Mouse (Mus musculus): ENCODE data around the gene Dhrs3. TPM values are rescaled to one million over a fixed set of nuclear protein-coding genes. Genes with fewer than 3 reads are reported as not detected.

The Dhrs3 gene
- total RNA-seq, 4 experiments from 2014 or later, result 28.7 to 41.1 (median 35.0) TPM

GRCm38 (mm10) chr4:144898036-144898649 lies 5.5 kb downstream of the Dhrs3 start:
- DNase-seq (ENCODE audit: low spot score in 2 of 2), result no peak

- no peak for DNase-seq (ENCODE audit: low spot score in 2 of 2)
Measured at GRCm38 (mm10) chr4:144898737-144899136, 6.1 kb downstream of the Dhrs3 start.

- DNase-seq (ENCODE audit: low spot score in 2 of 2), result no peak
Measured at GRCm38 (mm10) chr4:144901561-144902111, 9.0 kb downstream of the Dhrs3 start.

GRCm38 (mm10) chr4:144903088-144903487 lies 10.5 kb downstream of the Dhrs3 start:
- no peak for DNase-seq (ENCODE audit: low spot score in 2 of 2)

GRCm38 (mm10) chr4:144903932-144904331 lies 11.3 kb downstream of the Dhrs3 start:
- no peak for DNase-seq (ENCODE audit: low spot score in 2 of 2)

GRCm38 (mm10) chr4:144905128-144905527 lies 12.5 kb downstream of the Dhrs3 start:
- DNase-seq (ENCODE audit: low spot score in 2 of 2), result no peak

GRCm38 (mm10) chr4:144906001-144906889 lies 13.6 kb downstream of the Dhrs3 start:
- DNase-seq (ENCODE audit: low spot score in 2 of 2), result no peak

- DNase-seq (ENCODE audit: low spot score in 2 of 2), result no peak
Measured at GRCm38 (mm10) chr4:144906978-144907703, 14.5 kb downstream of the Dhrs3 start.

GRCm38 (mm10) chr4:144908825-144909224 lies 16.2 kb downstream of the Dhrs3 start:
- no peak for DNase-seq (ENCODE audit: low spot score in 2 of 2)

GRCm38 (mm10) chr4:144910281-144910680 lies 17.7 kb downstream of the Dhrs3 start:
- no peak for DNase-seq (ENCODE audit: low spot score in 2 of 2)

- DNase-seq (ENCODE audit: low spot score in 2 of 2), result no peak
Measured at GRCm38 (mm10) chr4:144913298-144914152, 20.9 kb downstream of the Dhrs3 start.

GRCm38 (mm10) chr4:144916520-144916919 lies 23.9 kb downstream of the Dhrs3 start:
- DNase-seq (ENCODE audit: low spot score in 2 of 2), result no peak

GRCm38 (mm10) chr4:144917101-144917500 lies 24.5 kb downstream of the Dhrs3 start:
- no peak for DNase-seq (ENCODE audit: low spot score in 2 of 2)

GRCm38 (mm10) chr4:144918501-144918900 lies 25.9 kb downstream of the Dhrs3 start:
- peak in 1 of 2 experiments; percentile 30 for DNase-seq (ENCODE audit: low spot score in 2 of 2)

GRCm38 (mm10) chr4:144928693-144929436 lies 36.2 kb downstream of the Dhrs3 start:
- DNase-seq (ENCODE audit: low spot score in 2 of 2), result no peak

GRCm38 (mm10) chr4:144929811-144930221 lies 37.2 kb downstream of the Dhrs3 start:
- DNase-seq (ENCODE audit: low spot score in 2 of 2), result peak; percentile 81

- peak; percentile 21 to 45 for DNase-seq (ENCODE audit: low spot score in 2 of 2)
Measured at GRCm38 (mm10) chr4:144930366-144930765, 37.7 kb downstream of the Dhrs3 start.

GRCm38 (mm10) chr4:144931167-144931566 lies 38.5 kb downstream of the Dhrs3 start:
- DNase-seq (ENCODE audit: low spot score in 2 of 2), result no peak

GRCm38 (mm10) chr4:144934501-144934900 lies 41.9 kb downstream of the Dhrs3 start:
- DNase-seq (ENCODE audit: low spot score in 2 of 2), result no peak

- DNase-seq (ENCODE audit: low spot score in 2 of 2), result no peak
Measured at GRCm38 (mm10) chr4:144936563-144937154, 44.0 kb downstream of the Dhrs3 start.
